Mouse (Mus musculus): ENCODE data around the gene Otp.

DNA sequence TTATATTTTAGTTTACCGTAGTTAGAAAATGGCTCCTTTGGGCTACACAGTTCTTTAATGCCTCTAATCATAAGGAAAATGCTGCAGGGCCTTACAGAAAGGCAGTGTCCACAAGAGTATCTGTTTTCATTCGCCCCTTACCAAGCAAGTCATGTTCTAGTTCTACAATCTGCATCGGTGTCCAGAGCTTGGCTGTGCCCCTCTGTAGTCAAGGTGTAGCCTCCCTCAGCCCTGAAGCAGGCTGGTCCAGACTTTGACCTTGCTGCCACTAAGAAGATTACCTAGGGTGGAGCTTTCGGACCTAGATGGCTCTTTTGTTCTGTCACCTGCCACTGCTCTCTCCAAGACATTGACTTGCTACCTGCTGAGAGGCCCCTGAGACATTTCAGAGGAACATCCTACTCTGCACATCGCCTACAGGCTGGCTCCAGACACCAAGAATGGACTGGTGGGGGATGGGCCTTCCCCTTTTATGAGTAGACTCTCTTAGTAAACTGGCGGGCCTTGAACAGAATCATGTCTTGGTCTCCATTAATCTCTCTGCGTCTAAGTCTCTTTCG lies 17.3 kb upstream of the Otp start:
- TF ChIP-seq CTCF (IDR thresholded peaks at IDR 0.05; ENCODE audit: extremely low read depth, insufficient read depth, low read length) (no peak), POLR2A (IDR thresholded peaks at IDR 0.05; ENCODE audit: extremely low read depth, insufficient read depth, low read length) (no peak)
